In the genomic region with DNA sequence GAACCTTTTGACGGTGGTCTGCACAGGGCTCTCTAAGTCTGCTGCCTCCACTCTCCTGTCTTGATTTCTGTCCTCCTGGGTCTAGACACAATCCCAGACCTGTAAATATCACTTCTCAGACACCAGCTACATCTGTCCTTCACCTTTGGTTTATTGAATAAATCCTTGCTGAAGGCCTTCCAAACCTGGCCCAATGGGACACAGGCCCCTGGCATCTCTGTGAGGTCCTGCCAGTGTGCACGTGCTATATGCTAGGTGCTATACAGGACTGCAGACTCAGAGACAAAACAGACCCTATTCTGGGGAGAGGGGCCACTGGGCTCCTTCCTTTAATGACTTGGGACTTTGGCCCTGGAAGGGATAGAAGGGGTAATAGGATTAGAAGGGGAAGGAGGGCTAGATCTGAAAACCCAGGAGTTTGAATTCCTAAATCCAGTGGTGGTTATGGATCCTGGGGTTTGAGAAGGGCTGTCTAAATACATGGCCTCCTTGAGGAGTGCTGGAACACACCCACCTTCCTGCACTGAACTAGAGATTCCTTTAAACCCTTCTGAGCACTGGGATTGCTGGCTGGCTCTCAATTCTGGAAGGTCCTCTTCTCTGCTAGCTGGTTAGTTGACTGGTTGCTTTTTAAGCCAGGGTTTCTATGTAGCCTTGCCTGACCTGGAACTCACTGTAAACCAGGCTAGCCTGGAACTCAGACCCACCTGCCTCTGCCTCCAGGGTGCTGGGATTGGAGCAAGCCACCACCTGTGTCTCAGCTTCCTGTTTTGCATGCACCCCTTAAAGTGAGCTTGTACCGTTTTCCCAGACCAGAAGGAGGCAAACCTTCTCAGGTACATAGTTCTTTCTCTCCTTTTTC, we compare ENCODE assay signal across 10 mouse cellular contexts. TPM values are rescaled to one million over a fixed set of nuclear protein-coding genes. Genes with fewer than 3 reads are reported as not detected.
A peak's percentile ranks its signal among the peaks of the same experiment; 100 is the strongest.
DNase-seq lines count a peak whose midpoint lies in the region; ATAC-seq and TF ChIP-seq lines count a peak whose summit lies in the region.
"Had no signal": no experiment of that assay in that cellular context is flagged by ENCODE, and none has a peak within 500 bp of the region (broad histone marks: within the 10 kb centered on the region; RNA-seq: fewer than 3 reads in every experiment).

No protein-coding gene starts in this region.

- TF ChIP-seq CTCF in cerebellum, adult 2 months (IDR thresholded peaks at IDR 0.05; ENCODE audit: borderline replicate concordance, insufficient read depth, low read depth, low read length), result no peak
- no peak for TF ChIP-seq CTCF in kidney, postnatal 0 days (IDR thresholded peaks at IDR 0.05; ENCODE audit: low read depth)

- H3K27me3 ChIP-seq in cerebellum, adult 2 months (ENCODE audit: control insufficient read depth, insufficient read depth, low read length), result no peaks in the 10 kb centered on the region
- no peaks in the 10 kb centered on the region for H3K27me3 ChIP-seq in lung, embryonic 16.5 days (ENCODE audit: control insufficient read depth, insufficient read depth, low read depth, low read length)
- no peaks in the 10 kb centered on the region for H3K27me3 ChIP-seq in kidney, postnatal 0 days (ENCODE audit: insufficient read depth, low read length)
- H3K27me3 ChIP-seq: embryonic facial prominence, embryonic 12.5 days had no signal

- H3K4me1 ChIP-seq in cerebellum, adult 2 months (ENCODE audit: control insufficient read depth, insufficient read depth, low read length), result no peaks in the 10 kb centered on the region; the same call in 1 of the 2 replicates
- peaks cover 29% of the 10 kb centered on the region for H3K4me1 ChIP-seq in lung, embryonic 16.5 days (replicated peaks; ENCODE audit: control insufficient read depth, insufficient read depth, low read length)
- H3K4me1 ChIP-seq in kidney, postnatal 0 days (replicated peaks; ENCODE audit: insufficient read depth, low read length), result peaks cover 27% of the 10 kb centered on the region

- no peak overlapping the region for H3K4me3 ChIP-seq in cerebellum, adult 2 months (replicated peaks; ENCODE audit: insufficient read depth, low read depth, low read length)
- H3K4me3 ChIP-seq in lung, embryonic 16.5 days (ENCODE audit: low read length), result no peak overlapping the region
- H3K4me3 ChIP-seq in kidney, postnatal 0 days (replicated peaks; ENCODE audit: low read depth, low read length), result no peak overlapping the region
- H3K4me3 ChIP-seq: embryonic facial prominence, embryonic 12.5 days had no signal

- intact Hi-C loops in heart, postnatal 14 days (cut with DNase I), result no loop called here

- peaks cover 44% of the 10 kb centered on the region for H3K36me3 ChIP-seq in lung, embryonic 16.5 days (ENCODE audit: control insufficient read depth, insufficient read depth, low read length)
- peaks cover 42% of the 10 kb centered on the region for H3K36me3 ChIP-seq in kidney, postnatal 0 days (ENCODE audit: insufficient read depth, low read length)

- H3K27ac ChIP-seq in cerebellum, adult 2 months (ENCODE audit: insufficient read depth, low read length), result no peak overlapping the region
- H3K27ac ChIP-seq in lung, embryonic 16.5 days (ENCODE audit: low read length), result peak overlapping the region; percentile 76
- peak overlapping the region; percentile 77; the same call in 1 of the 2 replicates for H3K27ac ChIP-seq in kidney, postnatal 0 days

- 61% methylated on average over 3 of the region's 3 CpGs for WGBS in cerebellum, adult 2 months
- WGBS in lung, embryonic 16.5 days, result 66% methylated on average over 3 of the region's 3 CpGs
- 60% methylated on average over 3 of the region's 3 CpGs for WGBS in kidney, postnatal 0 days

- TF ChIP-seq POLR2A in cerebellum, adult 2 months (IDR thresholded peaks at IDR 0.05; ENCODE audit: borderline replicate concordance, insufficient read depth, low read length), result no peak

- no peaks in the 10 kb centered on the region for H3K9me3 ChIP-seq in lung, embryonic 16.5 days (ENCODE audit: control insufficient read depth, low read length)
- no peaks in the 10 kb centered on the region for H3K9me3 ChIP-seq in kidney, postnatal 0 days (replicated peaks; ENCODE audit: low read length)
- H3K9me3 ChIP-seq: embryonic facial prominence, embryonic 12.5 days had no signal

- DNase-seq in cerebellum, adult 11-12 months, result peak; percentile 10
- DNase-seq in cerebellum, adult 2 months, result no peak
- DNase-seq in lung, postnatal 25 days (ENCODE audit: low spot score), result no peak
- no peak for DNase-seq in kidney, postnatal 0 days (ENCODE audit: low spot score)
- peak; percentile 57 for DNase-seq in thymus, postnatal 0 days (ENCODE audit: low spot score)
- no peak for DNase-seq in layer of hippocampus, adult 11-12 months (ENCODE audit: low spot score)
- DNase-seq in heart, postnatal 14 days, result no peak
- DNase-seq: spleen, adult 18-20 months had no signal

- no peak overlapping the region for H3K4me2 ChIP-seq in lung, embryonic 16.5 days (ENCODE audit: low read depth, low read length)
- no peak overlapping the region for H3K4me2 ChIP-seq in kidney, postnatal 0 days (ENCODE audit: low read length)

- H3K9ac ChIP-seq in lung, embryonic 16.5 days (ENCODE audit: low read length), result no peak overlapping the region
- H3K9ac ChIP-seq in kidney, postnatal 0 days (ENCODE audit: low read depth, low read length), result 0 out of 2 replicates have a peak overlapping the region, but pooled peaks have one; percentile 4
- H3K9ac ChIP-seq: embryonic facial prominence, embryonic 12.5 days had no signal

- no peak for ATAC-seq in lung, embryonic 16.5 days (ENCODE audit: low read depth)
- no peak for ATAC-seq in kidney, postnatal 0 days (replicated peaks; ENCODE audit: low FRiP score, low read depth)

RNA-seq across cellular contexts. Expression of a gene that starts 15.4 kb away (rescaled TPM):
- 40.3 and 43.4 TPM in 2 replicates for polyA plus RNA-seq in cerebellum, adult 2 months (2012; rRNA removed)
- 22.4 and 24.9 TPM in 2 replicates for polyA plus RNA-seq in lung, embryonic 16.5 days (2015; fragmentation: Nextera tagmentation; extraction: Ambion mirVana)
- polyA plus RNA-seq in kidney, postnatal 0 days (2015; fragmentation: Nextera tagmentation; extraction: Ambion mirVana), result 27.8 and 30.5 TPM in 2 replicates
- 20.4 and 23.6 TPM in 2 replicates for polyA plus RNA-seq in thymus, postnatal 0 days (2015; fragmentation: Nextera tagmentation; extraction: Ambion mirVana)
- 10 to 100 TPM; 47.6 to 50.0 TPM for total RNA-seq in heart, postnatal 14 days (2021)

RNA-seq across cellular contexts. Expression of a gene that starts 56.1 kb away (rescaled TPM):
- polyA plus RNA-seq in cerebellum, adult 2 months (2012; rRNA removed), result 205 and 227 TPM in 2 replicates
- 113 and 118 TPM in 2 replicates for polyA plus RNA-seq in lung, embryonic 16.5 days (2015; fragmentation: Nextera tagmentation; extraction: Ambion mirVana)
- 96.6 and 105 TPM in 2 replicates for polyA plus RNA-seq in kidney, postnatal 0 days (2015; fragmentation: Nextera tagmentation; extraction: Ambion mirVana)
- polyA plus RNA-seq in thymus, postnatal 0 days (2015; fragmentation: Nextera tagmentation; extraction: Ambion mirVana), result 47.5 and 52.3 TPM in 2 replicates
- 10 to 100 TPM; 29.7 to 30.0 TPM for total RNA-seq in heart, postnatal 14 days (2021)

RNA-seq across cellular contexts. Expression of a gene that starts 56.3 kb away (rescaled TPM):
- polyA plus RNA-seq in cerebellum, adult 2 months (2012; rRNA removed), result 7.0 and 7.7 TPM in 2 replicates
- 24.6 and 28.4 TPM in 2 replicates for polyA plus RNA-seq in lung, embryonic 16.5 days (2015; fragmentation: Nextera tagmentation; extraction: Ambion mirVana)
- polyA plus RNA-seq in kidney, postnatal 0 days (2015; fragmentation: Nextera tagmentation; extraction: Ambion mirVana), result 47.1 and 50.0 TPM in 2 replicates
- 13.9 and 16.9 TPM in 2 replicates for polyA plus RNA-seq in thymus, postnatal 0 days (2015; fragmentation: Nextera tagmentation; extraction: Ambion mirVana)
- 1 to 10 TPM; 4.1 to 5.3 TPM for total RNA-seq in heart, postnatal 14 days (2021)

Comparison
In these comparisons a context has a peak if more than half of its experiments do, and no peak if none do; other contexts are left out.
1. DNase-seq: peak in cerebellum, adult 11-12 months (single experiment) and thymus, postnatal 0 days (single experiment); none in cerebellum, adult 2 months (0 of 2), lung, postnatal 25 days (single experiment), kidney, postnatal 0 days (single experiment), layer of hippocampus, adult 11-12 months (single experiment) and heart, postnatal 14 days (0 of 2).